Mouse (Mus musculus) olfactory bulb, adult 2 months (tissue): ENCODE results near the gene Satl1. TPM values are rescaled to one million over a fixed set of nuclear protein-coding genes. Genes with fewer than 3 reads are reported as not detected.

Experiments used
- H3K27ac ChIP-seq: fragments of 200-500 bp; 2 replicates; pipeline ENCODE4 v1.5.1; 2012; ENCODE audit warnings: low read depth, low read length; ENCODE audit not compliant: insufficient read depth
- H3K4me1 ChIP-seq: fragments of 200-500 bp; 2 replicates; pipeline ENCODE4 v1.6.1; 2012; ENCODE audit warnings: low read length; ENCODE audit not compliant: control insufficient read depth, insufficient read depth
- H3K4me3 ChIP-seq: fragments of 200-500 bp; 2 replicates; pipeline ENCODE4 v1.5.1; 2012; ENCODE audit warnings: mild to moderate bottlenecking, low read depth, low read length, moderate library complexity; ENCODE audit not compliant: insufficient read depth
- CTCF ChIP-seq: fragments of 200-500 bp; IDR thresholded peaks from 2 replicates; pipeline ENCODE4 v1.5.1; 2012; ENCODE audit warnings: low read depth, mild to moderate bottlenecking, low read length, moderate library complexity; ENCODE audit not compliant: insufficient read depth
- WGBS: fragments of 180-500 bp; shearing (Covaris S2); methylation state at CpG from one replicate; pipeline ENCODE4 v1.1.7; 2018; 5-methylcytosine and 5-hydroxymethylcytosine counted together
- polyA plus RNA-seq: library from polyadenylated mRNA; stranded (reverse); fragments of >200 nt; gene quantifications from 2 replicates; pipeline ENCODE4 v1.2.4, GENCODE M21; 2012; ENCODE audit warnings: low replicate concordance; ENCODE audit not compliant: missing spikeins, insufficient read depth, insufficient read length

Satl1 gene
- polyA plus RNA-seq, 1 experiment, result not detected

GRCm38 (mm10) chrX:112339486-112339885 is 67.1 kb downstream of the Satl1 start:
- Histone ChIP-seq H3K4me1 (no peaks in the 10 kb centered on the region), H3K4me3 (no peak overlapping the region), H3K27ac (no peak overlapping the region)
- WGBS, result 82% methylated on average over 3 of the region's 3 CpGs
- no peak for TF ChIP-seq CTCF

Other genes starting within 250 kb of the Satl1 start
- not detected in 2 replicates for gene 4933403O08Rik, start 167.7 kb downstream of the Satl1 start, polyA plus RNA-seq
- not detected in 2 replicates for gene Apool, start 95.4 kb downstream of the Satl1 start, polyA plus RNA-seq
- not detected in 2 replicates for gene 2010106E10Rik, start 88.5 kb upstream of the Satl1 start, polyA plus RNA-seq
- not detected in 2 replicates for gene Zfp711, start 193.7 kb upstream of the Satl1 start, polyA plus RNA-seq